Mouse (Mus musculus) liver, adult 2 months (tissue): ENCODE measurements around the gene Msh5.

Source experiments
- CTCF ChIP-seq: fragments of 200-500 bp; IDR thresholded peaks from 2 replicates; pipeline ENCODE4 v1.5.1; 2011; ENCODE audit warnings: low read depth, low read length, control low read depth
- POLR2A ChIP-seq: fragments of 200-500 bp; IDR thresholded peaks from 2 replicates; pipeline ENCODE4 v1.6.1; 2011; ENCODE audit warnings: low read length, control low read depth; ENCODE audit not compliant: insufficient read depth; ENCODE audit errors: extremely low read depth

- no peak for TF ChIP-seq CTCF
- TF ChIP-seq POLR2A, result no peak
Observed at GRCm38 (mm10) chr17:35019894-35020293, 26.7 kb downstream of the Msh5 start.
